Mouse (Mus musculus) small intestine, adult 2 months (tissue): ENCODE measurements at regions not wholly inside any gene's neighbourhood (a gene's known extent, or its start where the extent isn't known, plus 50 kb on each side); places are given as distances from the start of the nearest gene placed in this dataset.

Experiments used
- CTCF ChIP-seq: fragments of 200-500 bp; IDR thresholded peaks from 2 replicates; pipeline ENCODE4 v1.5.1; 2012; ENCODE audit warnings: low read depth, mild to moderate bottlenecking, control low read depth, inconsistent platforms, low read length, moderate library complexity, mixed read lengths; ENCODE audit not compliant: insufficient replicate concordance, insufficient read length; ENCODE audit errors: extremely low read depth
- POLR2A ChIP-seq: fragments of 200-500 bp; IDR thresholded peaks from 2 replicates; pipeline ENCODE4 v1.6.1; 2012; ENCODE audit warnings: low read depth, mild to moderate bottlenecking, control low read depth, inconsistent platforms, low read length, moderate library complexity

- no peak for TF ChIP-seq CTCF
- TF ChIP-seq POLR2A, result no peak
These were observed 107.0 kb upstream of the Arhgap24 start for GRCm38 (mm10) chr5:102373972-102374755.
